Mouse (Mus musculus): ENCODE results near the gene Rab3b. TPM values are rescaled to one million over a fixed set of nuclear protein-coding genes. Genes with fewer than 3 reads are reported as not detected.
A peak's percentile ranks its signal among the peaks of the same experiment; 100 is the strongest.

The Rab3b gene
- total and polyA plus RNA-seq, 3 experiments: 0.11 TPM; not detected in 2

DNA sequence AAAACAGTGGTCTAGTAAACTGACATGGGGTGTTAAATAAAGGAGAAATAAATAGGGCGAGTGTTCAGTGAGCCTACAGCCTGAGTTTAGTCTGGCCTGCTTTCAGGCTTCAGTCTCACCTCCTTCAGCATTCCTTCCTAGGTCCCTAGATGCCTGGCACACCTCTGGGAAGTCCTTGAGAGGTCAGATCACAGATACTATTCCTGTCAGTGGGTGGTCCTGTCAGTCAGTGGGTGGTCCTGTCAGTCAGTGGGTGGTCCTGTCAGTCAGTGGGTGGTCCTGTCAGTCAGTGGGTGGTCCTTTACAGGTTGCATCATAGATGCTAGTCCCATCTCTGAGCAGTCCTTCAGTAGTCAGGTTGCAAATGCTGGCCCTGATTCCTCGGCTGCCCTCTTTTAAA lies 110.6 kb downstream of the Rab3b start:
- no peak for DNase-seq (ENCODE audit: low read depth, low spot score)
- peaks cover 0 to 14% of the 10 kb centered on the region in 2 experiments; a peak in 2 of 4 replicates for H3K36me3 ChIP-seq (ENCODE audit: control insufficient read depth in 1 of 2, insufficient read depth in 2 of 2, low read length in 2 of 2)
- no peak overlapping the region for H3K27ac ChIP-seq (ENCODE audit: control insufficient read depth, low read depth, low read length)

DNA sequence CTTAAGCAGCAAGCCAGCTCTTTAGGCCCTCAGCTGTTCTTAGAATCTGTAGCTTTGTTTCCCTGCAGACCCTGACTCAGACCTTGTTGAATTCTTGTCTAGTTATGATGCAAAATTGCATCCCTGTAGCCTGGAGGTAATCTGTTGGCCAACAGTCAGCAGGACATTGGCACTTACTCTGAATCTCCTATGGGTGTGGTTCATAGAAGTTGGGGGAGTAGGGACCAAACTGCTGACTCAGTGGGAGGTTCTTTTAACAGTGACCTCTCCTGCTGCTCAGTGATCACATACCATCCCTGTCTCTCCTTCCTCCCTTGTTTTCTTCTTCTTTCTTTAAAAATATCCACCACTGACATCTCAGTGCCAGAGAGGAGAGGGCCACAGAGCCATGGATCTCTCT lies 111.2 kb downstream of the Rab3b start:
- peak; percentile 35 for DNase-seq (ENCODE audit: low read depth, low spot score)
- H3K9ac ChIP-seq (ENCODE audit: control insufficient read depth, low read depth, low read length, poor library complexity, severe bottlenecking): no peak overlapping the region

More for the DNA sequence above, 110.6 kb downstream of the Rab3b start:
- H3K79me2 ChIP-seq (ENCODE audit: control insufficient read depth, insufficient read depth, low read length, poor library complexity): no peaks in the 10 kb centered on the region
- H3K4me1 ChIP-seq (ENCODE audit: control insufficient read depth in 1 of 2, insufficient read depth in 2 of 2, low read length in 2 of 2): peaks cover 0 to 11% of the 10 kb centered on the region in 2 experiments; a peak in 3 of 4 replicates
- no peaks in the 10 kb centered on the region; a peak in 1 of 4 replicates for H3K27me3 ChIP-seq (ENCODE audit: control insufficient read depth in 1 of 2, insufficient read depth in 2 of 2, low read length in 2 of 2)
- H3K4me3 ChIP-seq (ENCODE audit: control insufficient read depth in 1 of 2, insufficient read depth in 1 of 2, low read depth in 2 of 2, low read length in 2 of 2): no peak overlapping the region
- TF ChIP-seq MEF2A (IDR thresholded peaks at IDR 0.05; ENCODE audit: extremely low read depth, insufficient replicate concordance, low read depth, low read length, poor library complexity, severe bottlenecking) (no peak), ZKSCAN1 (IDR thresholded peaks at IDR 0.05; ENCODE audit: low read depth, low read length) (no peak), RAD21 (IDR thresholded peaks at IDR 0.05; ENCODE audit: low read depth, low read length) (no peak), MAX (IDR thresholded peaks at IDR 0.05; ENCODE audit: low read length) (no peak), POLR2A (IDR thresholded peaks at IDR 0.05; ENCODE audit: control insufficient read depth in 1 of 2, insufficient read depth in 1 of 2, low read depth in 1 of 2, low read length in 2 of 2, poor library complexity in 1 of 2) (no peak), ELF1 (IDR thresholded peaks at IDR 0.05; ENCODE audit: low read depth, low read length) (no peak), MYC (IDR thresholded peaks at IDR 0.05; ENCODE audit: low read depth, low read length) (no peak), MYB (IDR thresholded peaks at IDR 0.05; ENCODE audit: low read depth, low read length) (no peak), TCF12 (IDR thresholded peaks at IDR 0.05; ENCODE audit: low read depth, low read length) (no peak), POLR2AphosphoS2 (IDR thresholded peaks at IDR 0.05; ENCODE audit: low read length) (no peak), SMC3 (IDR thresholded peaks at IDR 0.05; ENCODE audit: low read depth, low read length) (no peak), ETS1 (IDR thresholded peaks at IDR 0.05; ENCODE audit: low read depth, low read length) (no peak), E2F4 (IDR thresholded peaks at IDR 0.05; ENCODE audit: borderline replicate concordance, low read depth, low read length) (no peak), UBTF (IDR thresholded peaks at IDR 0.05; ENCODE audit: borderline replicate concordance, insufficient read depth, low read depth, low read length) (no peak)
- H3K9ac ChIP-seq (ENCODE audit: control insufficient read depth, low read depth, low read length, poor library complexity, severe bottlenecking): no peak overlapping the region
- no peaks in the 10 kb centered on the region for H3K9me3 ChIP-seq (replicated peaks; ENCODE audit: insufficient read depth, low read length)

More for the DNA sequence above, 111.2 kb downstream of the Rab3b start:
- Histone ChIP-seq H3K27me3 (ENCODE audit: control insufficient read depth in 1 of 2, insufficient read depth in 2 of 2, low read length in 2 of 2) (no peaks in the 10 kb centered on the region; a peak in 2 of 4 replicates), H3K9me3 (replicated peaks; ENCODE audit: insufficient read depth, low read length) (no peaks in the 10 kb centered on the region), H3K79me2 (ENCODE audit: control insufficient read depth, insufficient read depth, low read length, poor library complexity) (no peaks in the 10 kb centered on the region), H3K27ac (ENCODE audit: control insufficient read depth, low read depth, low read length) (no peak overlapping the region), H3K4me3 (ENCODE audit: control insufficient read depth in 1 of 2, insufficient read depth in 1 of 2, low read depth in 2 of 2, low read length in 2 of 2) (no peak overlapping the region), H3K36me3 (ENCODE audit: control insufficient read depth in 1 of 2, insufficient read depth in 2 of 2, low read length in 2 of 2) (peaks cover 0 to 14% of the 10 kb centered on the region in 2 experiments; a peak in 2 of 4 replicates), H3K4me1 (ENCODE audit: control insufficient read depth in 1 of 2, insufficient read depth in 2 of 2, low read length in 2 of 2) (peaks cover 0 to 11% of the 10 kb centered on the region in 2 experiments; a peak in 3 of 4 replicates)
- no peak for TF ChIP-seq SMC3 (IDR thresholded peaks at IDR 0.05; ENCODE audit: low read depth, low read length)
- TF ChIP-seq MAZ (IDR thresholded peaks at IDR 0.05; ENCODE audit: low read depth, low read length): no peak
- no peak for TF ChIP-seq RAD21 (IDR thresholded peaks at IDR 0.05; ENCODE audit: low read depth, low read length)
- TF ChIP-seq CHD1 (IDR thresholded peaks at IDR 0.05; ENCODE audit: low read depth, low read length): no peak
- TF ChIP-seq ZNF384 (IDR thresholded peaks at IDR 0.05; ENCODE audit: low read depth, low read length): no peak
- TF ChIP-seq MXI1 (IDR thresholded peaks at IDR 0.05; ENCODE audit: low read depth, low read length): no peak
- TF ChIP-seq UBTF (IDR thresholded peaks at IDR 0.05; ENCODE audit: borderline replicate concordance, insufficient read depth, low read depth, low read length): no peak
- no peak for TF ChIP-seq MYC (IDR thresholded peaks at IDR 0.05; ENCODE audit: low read depth, low read length)
- TF ChIP-seq USF2 (IDR thresholded peaks at IDR 0.05; ENCODE audit: borderline replicate concordance in 1 of 2, insufficient read depth in 1 of 2, low read depth in 1 of 2, low read length in 2 of 2): no peak
- no peak for TF ChIP-seq E2F4 (IDR thresholded peaks at IDR 0.05; ENCODE audit: borderline replicate concordance, low read depth, low read length)
- no peak for TF ChIP-seq MAX (IDR thresholded peaks at IDR 0.05; ENCODE audit: low read length)
- no peak for TF ChIP-seq POLR2AphosphoS2 (IDR thresholded peaks at IDR 0.05; ENCODE audit: low read length)
- TF ChIP-seq ZC3H11A (IDR thresholded peaks at IDR 0.05; ENCODE audit: low read depth, low read length): no peak
- TF ChIP-seq BHLHE40 (IDR thresholded peaks at IDR 0.05; ENCODE audit: borderline replicate concordance, low read depth, low read length): no peak
- no peak for TF ChIP-seq ZMIZ1 (IDR thresholded peaks at IDR 0.05; ENCODE audit: low read depth, low read length)
- no peak for TF ChIP-seq SIN3A (IDR thresholded peaks at IDR 0.05; ENCODE audit: low read length)
- no peak for TF ChIP-seq EP300 (IDR thresholded peaks at IDR 0.05; ENCODE audit: low read depth in 1 of 2, low read length in 2 of 2)
- no peak for TF ChIP-seq TCF12 (IDR thresholded peaks at IDR 0.05; ENCODE audit: low read depth, low read length)
- TF ChIP-seq USF1 (IDR thresholded peaks at IDR 0.05; ENCODE audit: low read depth, low read length): no peak
- no peak for TF ChIP-seq MYB (IDR thresholded peaks at IDR 0.05; ENCODE audit: low read depth, low read length)

Data from MEL (cell line).